Mouse (Mus musculus) liver, postnatal 0 days (tissue): ENCODE data around the gene Pdf. TPM values are rescaled to one million over a fixed set of nuclear protein-coding genes. Genes with fewer than 3 reads are reported as not detected.
"Not testable (repeated sequence)": the region's sequence is repeated elsewhere in the genome, so short reads cannot be mapped to it uniquely, and the experiment has no call there.

Experiments used
- ATAC-seq: fragments of 200-750 bp; cut with Nextera tagmentation; 2 replicates; pipeline ENCODE4 v1.8.0; 2017; ENCODE audit warnings: mild to moderate bottlenecking, moderate library complexity
- DNase-seq: peaks from one replicate; pipeline ENCODE4 v3.0.0-alpha.2; 2016
- H3K27ac ChIP-seq: fragments of 300-500 bp; sonication (generic); 2 replicates; pipeline ENCODE4 v1.5.1; 2014; ENCODE audit warnings: antibody characterized with exemption, moderate library complexity, mild to moderate bottlenecking, low read depth
- H3K27me3 ChIP-seq: fragments of 300-500 bp; sonication (generic); 2 replicates; pipeline ENCODE4 v1.6.1; 2014; ENCODE audit warnings: low read length, control low read depth, mixed read lengths; ENCODE audit not compliant: insufficient read depth
- H3K36me3 ChIP-seq: fragments of 300-500 bp; sonication (generic); replicated peaks from 2 replicates; pipeline ENCODE4 v1.6.1; 2014; ENCODE audit warnings: mild to moderate bottlenecking, control low read depth, low read length, moderate library complexity, mixed read lengths; ENCODE audit not compliant: insufficient read depth
- H3K4me1 ChIP-seq: fragments of 300-500 bp; sonication (generic); 2 replicates; pipeline ENCODE4 v1.6.1; 2014; ENCODE audit warnings: antibody characterized with exemption, mild to moderate bottlenecking, control low read depth; ENCODE audit not compliant: insufficient read depth
- H3K4me2 ChIP-seq: fragments of 300-500 bp; sonication (generic); 2 replicates; pipeline ENCODE4 v1.6.1; 2014; ENCODE audit warnings: low read depth, mild to moderate bottlenecking, low read length, moderate library complexity, mixed read lengths
- H3K4me3 ChIP-seq: fragments of 300-500 bp; sonication (generic); 2 replicates; pipeline ENCODE4 v1.5.1; 2014; ENCODE audit warnings: low read depth, low read length
- H3K9ac ChIP-seq: fragments of 300-500 bp; sonication (generic); replicated peaks from 2 replicates; pipeline ENCODE4 v1.6.1; 2014; ENCODE audit warnings: mild to moderate bottlenecking, moderate library complexity
- H3K9me3 ChIP-seq: fragments of 300-500 bp; sonication (generic); 2 replicates; pipeline ENCODE4 v1.6.1; 2016; ENCODE audit warnings: mild to moderate bottlenecking, control low read depth, low read length, mixed read lengths
- CTCF ChIP-seq: sonication (generic); IDR thresholded peaks from 2 replicates; pipeline ENCODE4 v1.5.1; 2016; ENCODE audit warnings: antibody characterized with exemption, low read depth
- EP300 ChIP-seq: IDR thresholded peaks from 2 replicates; pipeline ENCODE4 v1.6.1; 2016; ENCODE audit warnings: antibody characterized with exemption, low read depth, mild to moderate bottlenecking
- WGBS: fragments of 180-500 bp; shearing (Covaris S2); extraction: QIAGEN DNeasy Blood & Tissue Kit; methylation state at CpG from one replicate; pipeline ENCODE4 v1.1.7; 2014; ENCODE audit not compliant: insufficient replicate concordance; 5-methylcytosine and 5-hydroxymethylcytosine counted together
- microRNA-seq: library from miRNA; unstranded; fragments of <30 nt; microRNA quantifications from one replicate; pipeline ENCODE4, GENCODE M21; 2016
- polyA plus RNA-seq: library from polyadenylated mRNA; unstranded; fragments of >200 nt; fragmentation: Nextera tagmentation; extraction: Ambion mirVana; gene quantifications from 2 replicates; pipeline ENCODE4 v1.2.1, GENCODE M21; 2015

Gene Pdf
- polyA plus RNA-seq, 1 experiment from 2014 or later, result 20.7 TPM

GRCm38 (mm10) chr8:106999068-106999467, 49.3 kb downstream of the Pdf start:
- H3K27me3 ChIP-seq, result no peaks in the 10 kb centered on the region
- no peaks in the 10 kb centered on the region for H3K9me3 ChIP-seq
- H3K4me3 ChIP-seq, result no peak overlapping the region
- ATAC-seq (no peak), DNase-seq (no peak)
- H3K27ac ChIP-seq, result no peak overlapping the region
- no peak overlapping the region for H3K9ac ChIP-seq
- 84% methylated on average over 1 of the region's 1 CpGs for WGBS
- no peak overlapping the region for H3K4me2 ChIP-seq
- H3K4me1 ChIP-seq, result no peaks in the 10 kb centered on the region
- H3K36me3 ChIP-seq, result 0 out of 2 replicates have a peak, but pooled peaks cover 3% of the 10 kb centered on the region
- TF ChIP-seq EP300, result no peak
- no peak for TF ChIP-seq CTCF

GRCm38 (mm10) chr8:106997416-106997815, 51.0 kb downstream of the Pdf start:
- 0 out of 2 replicates have a peak, but pooled peaks cover 3% of the 10 kb centered on the region for H3K36me3 ChIP-seq
- no peak overlapping the region for H3K4me3 ChIP-seq
- no peaks in the 10 kb centered on the region for H3K9me3 ChIP-seq
- H3K9ac ChIP-seq, result no peak overlapping the region
- no peak for DNase-seq
- H3K4me2 ChIP-seq, result no peak overlapping the region
- WGBS, result 77% methylated on average over 4 of the region's 4 CpGs
- no peaks in the 10 kb centered on the region for H3K27me3 ChIP-seq
- H3K27ac ChIP-seq, result no peak overlapping the region
- no peaks in the 10 kb centered on the region for H3K4me1 ChIP-seq
- ATAC-seq, result no peak
- no peak for TF ChIP-seq EP300
- no peak for TF ChIP-seq CTCF

GRCm38 (mm10) chr8:106996339-106996738, 52.1 kb downstream of the Pdf start:
- peak; percentile 27; the same call in 1 of the 2 replicates for TF ChIP-seq CTCF
- H3K27me3 ChIP-seq, H3K4me3 ChIP-seq, DNase-seq, H3K9ac ChIP-seq, H3K27ac ChIP-seq, H3K4me2 ChIP-seq, H3K9me3 ChIP-seq, H3K36me3 ChIP-seq, ATAC-seq, H3K4me1 ChIP-seq: not testable (repeated sequence)
- WGBS, result 80% methylated on average over 4 of the region's 4 CpGs

Small RNAs within 50 kb of the gene (microRNA-seq; reads per million reads assigned to microRNA genes)
- 1.2 reads per million for gene Mir7075

Other genes with a start within 250 kb of the Pdf start
- gene Has3, start 178.4 kb downstream of the Pdf start, polyA plus RNA-seq, result 0.05 TPM in 1 of 2 replicates, not detected in the other
- 20.7 and 22.4 TPM in 2 replicates for gene Utp4, start 155.0 kb downstream of the Pdf start, polyA plus RNA-seq
- gene Sntb2, start 112.9 kb downstream of the Pdf start, polyA plus RNA-seq, result 1.8 and 1.9 TPM in 2 replicates
- 16.8 and 18.3 TPM in 2 replicates for gene Vps4a, start 17.4 kb downstream of the Pdf start, polyA plus RNA-seq
- gene Cog8, start 8.1 kb upstream of the Pdf start, polyA plus RNA-seq, result 15.6 and 16.8 TPM in 2 replicates
- 31.2 and 31.4 TPM in 2 replicates for gene Nip7, start 8.3 kb upstream of the Pdf start, polyA plus RNA-seq
- gene Tmed6, start 17.0 kb upstream of the Pdf start, polyA plus RNA-seq, result 0.92 and 1.5 TPM in 2 replicates
- gene Terf2, start 47.9 kb upstream of the Pdf start, polyA plus RNA-seq, result 6.9 and 7.3 TPM in 2 replicates
- 19.7 and 23.6 TPM in 2 replicates for gene Cyb5b, start 102.0 kb upstream of the Pdf start, polyA plus RNA-seq
- gene Nfat5, start 244.9 kb upstream of the Pdf start, polyA plus RNA-seq, result 1.6 and 1.7 TPM in 2 replicates